17 mouse cellular contexts compared by ENCODE assay signal in the genomic region with DNA sequence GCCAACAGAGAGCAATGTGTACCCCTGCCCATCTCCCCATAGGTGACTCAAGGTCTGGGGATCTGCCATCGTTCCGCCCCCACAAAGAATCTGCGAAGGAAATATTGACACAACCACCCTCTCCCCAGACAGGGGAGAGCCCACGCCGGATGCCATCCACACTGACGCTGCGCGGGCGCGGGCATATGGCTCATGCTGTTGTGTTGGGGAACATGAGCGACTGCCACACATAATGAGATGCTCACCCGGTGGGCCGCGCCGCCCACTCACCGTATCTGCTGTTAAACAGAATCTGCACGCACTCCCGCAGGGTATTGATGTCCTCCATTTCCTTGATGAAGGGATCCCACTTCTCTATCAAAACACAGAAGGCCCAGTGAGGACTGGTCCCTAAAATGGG. TPM values are rescaled to one million over a fixed set of nuclear protein-coding genes. Genes with fewer than 3 reads are reported as not detected.
DNase-seq lines count a peak whose midpoint lies in the region.
"Had no signal": no experiment of that assay in that cellular context is flagged by ENCODE, and none has a peak within 500 bp of the region (broad histone marks: within the 10 kb centered on the region; RNA-seq: fewer than 3 reads in every experiment).

No protein-coding gene starts in this region.

- no peak overlapping the region for H3K4me3 ChIP-seq in limb, embryonic 10.5 days
- H3K4me3 ChIP-seq: heart, embryonic 13.5 days; hindbrain, embryonic 10.5 days; intestine, embryonic 15.5 days had no signal

- 98% methylated on average over 18 of the region's 18 CpGs for WGBS in limb, embryonic 10.5 days

- H3K9me3 ChIP-seq in limb, embryonic 10.5 days (replicated peaks), result no peaks in the 10 kb centered on the region
- H3K9me3 ChIP-seq: heart, embryonic 13.5 days; hindbrain, embryonic 10.5 days; intestine, embryonic 15.5 days had no signal

- H3K4me1 ChIP-seq in limb, embryonic 10.5 days, result peaks cover 6% of the 10 kb centered on the region
- H3K4me1 ChIP-seq: hindbrain, embryonic 10.5 days had no signal

- no peaks in the 10 kb centered on the region for H3K27me3 ChIP-seq in limb, embryonic 10.5 days (ENCODE audit: low read depth, poor library complexity, severe bottlenecking)
- H3K27me3 ChIP-seq: heart, embryonic 13.5 days; intestine, embryonic 15.5 days had no signal

- DNase-seq in frontal cortex, postnatal 25 days (ENCODE audit: low spot score in 2 of 2), result peak; percentile 28 to 31
- DNase-seq in layer of hippocampus, adult 9-10 months (ENCODE audit: low spot score), result peak; percentile 37
- DNase-seq in left cerebral cortex, adult 9 months (ENCODE audit: low spot score in 2 of 2), result peak; percentile 25 to 70
- peak; percentile 66 for DNase-seq in right cerebral cortex, postnatal 25 days
- no peak for DNase-seq in limb, embryonic 10.5 days (ENCODE audit: low spot score)
- no peak for DNase-seq in cerebellum, adult 11 months
- no peak for DNase-seq in thymus, adult 18-20 months
- DNase-seq: adrenal gland, adult 8-10 months; cerebellum, adult 9-11 months; gastrocnemius, postnatal 36 days; liver, postnatal 0 days; midbrain, embryonic 14.5 days; thymus, postnatal 14 days had no signal

- H3K36me3 ChIP-seq in limb, embryonic 10.5 days, result peaks cover 100% of the 10 kb centered on the region
- H3K36me3 ChIP-seq: hindbrain, embryonic 10.5 days had no signal

- no peak overlapping the region for H3K27ac ChIP-seq in limb, embryonic 10.5 days
- H3K27ac ChIP-seq: heart, embryonic 13.5 days; hindbrain, embryonic 10.5 days; intestine, embryonic 15.5 days; kidney, postnatal 0 days had no signal

RNA-seq across cellular contexts. Expression of a gene that starts 54.7 kb away (rescaled TPM):
- polyA plus RNA-seq in limb, embryonic 10.5 days (2016; fragmentation: Nextera tagmentation; extraction: Ambion mirVana), result 131 and 153 TPM in 2 replicates

Comparison
In these comparisons a context has a peak if more than half of its experiments do, and no peak if none do; other contexts are left out.
1. DNase-seq: peak in frontal cortex, postnatal 25 days (2 of 2), layer of hippocampus, adult 9-10 months (single experiment), left cerebral cortex, adult 9 months (2 of 2) and right cerebral cortex, postnatal 25 days (single experiment); none in limb, embryonic 10.5 days (single experiment), cerebellum, adult 11 months (single experiment) and thymus, adult 18-20 months (0 of 2).